Mouse (Mus musculus) embryonic facial prominence, embryonic 10.5 days (tissue): ENCODE measurements at regions not wholly inside any gene's neighbourhood (a gene's known extent, or its start where the extent isn't known, plus 50 kb on each side); places are given as distances from the start of the nearest gene placed in this dataset.
A peak's percentile ranks its signal among the peaks of the same experiment; 100 is the strongest.

ENCODE experiments used
- DNase-seq: peaks from one replicate; pipeline ENCODE4 v3.0.0-alpha.2; 2017; ENCODE audit warnings: low spot score
- H3K27ac ChIP-seq: fragments of 300-500 bp; sonication (generic); replicated peaks from 2 replicates; pipeline ENCODE4 v1.5.1; 2016; ENCODE audit warnings: mild to moderate bottlenecking
- H3K27me3 ChIP-seq: fragments of 300-500 bp; sonication (generic); replicated peaks from 2 replicates; pipeline ENCODE4 v1.6.1; 2016; ENCODE audit warnings: low read depth, mild to moderate bottlenecking; ENCODE audit not compliant: poor library complexity, severe bottlenecking
- H3K36me3 ChIP-seq: fragments of 300-500 bp; sonication (generic); replicated peaks from 2 replicates; pipeline ENCODE4 v1.6.1; 2016; ENCODE audit warnings: mild to moderate bottlenecking, moderate library complexity
- H3K4me1 ChIP-seq: fragments of 300-500 bp; sonication (generic); 2 replicates; pipeline ENCODE4 v1.6.1; 2016
- H3K4me3 ChIP-seq: fragments of 300-500 bp; sonication (generic); 2 replicates; pipeline ENCODE4 v1.5.1; 2016; ENCODE audit warnings: mild to moderate bottlenecking, moderate library complexity
- H3K9me3 ChIP-seq: fragments of 300-500 bp; sonication (generic); 2 replicates; pipeline ENCODE4 v1.6.1; 2016; ENCODE audit warnings: mild to moderate bottlenecking
- WGBS: fragments of 180-500 bp; shearing (Covaris S2); methylation state at CpG from one replicate; pipeline ENCODE4 v1.1.7; 2016; 5-methylcytosine and 5-hydroxymethylcytosine counted together

GRCm38 (mm10) chr2:159592841-159593240, 741.1 kb downstream of the Gm826 start:
- 75% methylated on average over 5 of the region's 5 CpGs for WGBS
- no peaks in the 10 kb centered on the region for H3K27me3 ChIP-seq
- no peak for DNase-seq
- no peak overlapping the region for H3K27ac ChIP-seq
- H3K36me3 ChIP-seq, result no peaks in the 10 kb centered on the region
- peaks cover 11% of the 10 kb centered on the region for H3K4me1 ChIP-seq
- H3K4me3 ChIP-seq, result no peak overlapping the region
- no peaks in the 10 kb centered on the region for H3K9me3 ChIP-seq

DNA sequence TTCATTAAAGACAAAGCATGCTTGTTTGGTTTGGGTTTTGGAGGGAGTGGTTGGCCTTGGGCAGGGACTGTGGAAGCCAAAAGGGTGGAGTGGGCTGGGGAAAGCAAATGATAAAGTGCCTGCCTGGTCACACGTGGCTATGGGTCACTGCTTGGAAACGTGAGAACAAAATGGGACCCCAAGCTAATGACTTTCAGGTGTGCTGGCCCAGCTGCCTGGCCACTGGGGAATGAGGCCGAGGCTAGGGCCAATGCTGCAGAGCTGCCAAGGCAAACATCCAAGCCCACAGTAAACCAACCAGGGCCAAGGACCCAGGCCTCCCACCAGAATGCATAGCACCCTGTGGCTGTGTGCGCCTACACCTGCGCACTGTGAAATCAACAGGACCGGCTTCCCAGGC, 737.7 kb downstream of the Gm826 start:
- WGBS, result 64% methylated on average over 6 of the region's 6 CpGs
- H3K27me3 ChIP-seq, result no peaks in the 10 kb centered on the region
- no peaks in the 10 kb centered on the region for H3K36me3 ChIP-seq
- no peaks in the 10 kb centered on the region for H3K9me3 ChIP-seq
- no peak overlapping the region; the same call in 1 of the 2 replicates for H3K27ac ChIP-seq
- peak; percentile 61 for DNase-seq
- H3K4me3 ChIP-seq, result no peak overlapping the region
- peaks cover 16% of the 10 kb centered on the region for H3K4me1 ChIP-seq

GRCm38 (mm10) chr2:159598080-159598479, 735.9 kb downstream of the Gm826 start:
- H3K27me3 ChIP-seq, result no peaks in the 10 kb centered on the region
- H3K36me3 ChIP-seq, result no peaks in the 10 kb centered on the region
- no peak for DNase-seq
- H3K9me3 ChIP-seq, result no peaks in the 10 kb centered on the region
- no peak overlapping the region for H3K27ac ChIP-seq
- no peak overlapping the region for H3K4me3 ChIP-seq
- H3K4me1 ChIP-seq, result peaks cover 11% of the 10 kb centered on the region
- 64% methylated on average over 3 of the region's 3 CpGs for WGBS

DNA sequence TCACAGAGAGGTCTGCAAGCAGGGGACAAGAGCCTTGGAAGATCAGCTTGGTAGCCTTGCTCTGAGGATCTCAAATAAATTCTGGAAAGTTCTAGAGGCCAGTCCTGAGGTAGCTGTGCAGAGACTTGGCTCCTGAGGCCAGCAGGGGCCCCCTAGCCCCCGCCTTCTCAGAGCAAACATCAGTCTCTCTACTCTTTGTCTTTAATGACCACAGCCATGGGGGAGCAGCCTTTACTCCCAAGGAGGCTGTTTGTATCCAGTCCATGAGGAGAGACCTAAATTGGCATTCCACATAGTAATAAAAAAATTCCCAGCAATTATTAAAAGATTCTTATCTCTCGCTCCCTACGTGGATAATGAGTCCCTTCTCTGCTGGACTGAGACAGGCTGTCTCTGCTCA, 726.8 kb downstream of the Gm826 start:
- Histone ChIP-seq H3K27me3 (no peaks in the 10 kb centered on the region), H3K27ac (0 out of 2 replicates have a peak overlapping the region, but pooled peaks have one; percentile 31), H3K36me3 (no peaks in the 10 kb centered on the region), H3K4me3 (no peak overlapping the region), H3K4me1 (peaks cover 14% of the 10 kb centered on the region), H3K9me3 (no peaks in the 10 kb centered on the region)
- no peak for DNase-seq
- WGBS, result 42% methylated on average over 3 of the region's 3 CpGs

DNA sequence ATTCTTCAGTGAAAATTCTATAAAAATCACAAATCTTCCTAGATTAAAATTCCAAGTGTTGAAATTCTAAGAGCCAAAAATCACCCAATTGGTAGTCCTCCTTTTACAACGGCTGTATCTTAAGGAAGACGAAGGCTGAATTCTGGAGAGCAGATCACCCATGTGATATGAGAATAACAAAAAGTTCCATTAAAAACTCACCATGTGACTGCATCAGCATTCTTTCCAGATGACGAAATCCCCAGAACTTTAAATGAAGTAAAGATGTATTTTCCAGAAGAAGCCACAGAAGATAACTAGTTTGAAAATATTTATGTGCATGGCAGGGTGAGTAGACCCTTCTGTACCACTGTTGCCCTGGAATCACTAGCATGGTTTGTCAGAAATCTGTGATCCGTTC, 723.5 kb downstream of the Gm826 start:
- WGBS, result 81% methylated on average over 4 of the region's 4 CpGs
- Histone ChIP-seq H3K27ac (no peak overlapping the region), H3K27me3 (no peaks in the 10 kb centered on the region), H3K36me3 (no peaks in the 10 kb centered on the region), H3K9me3 (no peaks in the 10 kb centered on the region), H3K4me1 (peaks cover 14% of the 10 kb centered on the region), H3K4me3 (no peak overlapping the region)
- no peak for DNase-seq

- DNase-seq, result no peak
- no peak overlapping the region for H3K27ac ChIP-seq
- H3K36me3 ChIP-seq, result no peaks in the 10 kb centered on the region
- no peaks in the 10 kb centered on the region for H3K4me1 ChIP-seq
- 49% methylated on average over 4 of the region's 4 CpGs for WGBS
- H3K4me3 ChIP-seq, result no peak overlapping the region
- H3K27me3 ChIP-seq, result no peaks in the 10 kb centered on the region
- H3K9me3 ChIP-seq, result no peaks in the 10 kb centered on the region
Observed at GRCm38 (mm10) chr2:159616685-159617084, 717.3 kb downstream of the Gm826 start.

- no peaks in the 10 kb centered on the region for H3K36me3 ChIP-seq
- no peak overlapping the region for H3K27ac ChIP-seq
- 93% methylated on average over 6 of the region's 6 CpGs for WGBS
Observed at GRCm38 (mm10) chr2:159621261-159621660, 712.7 kb downstream of the Gm826 start.

GRCm38 (mm10) chr2:159622141-159622669, 711.8 kb downstream of the Gm826 start:
- WGBS, result 63% methylated on average over 5 of the region's 5 CpGs

More at GRCm38 (mm10) chr2:159621261-159621660, 712.7 kb downstream of the Gm826 start:
- no peak for DNase-seq
- no peak overlapping the region for H3K4me3 ChIP-seq
- H3K9me3 ChIP-seq, result no peaks in the 10 kb centered on the region
- H3K27me3 ChIP-seq, result no peaks in the 10 kb centered on the region
- H3K4me1 ChIP-seq, result peaks cover 4% of the 10 kb centered on the region; the same call in 1 of the 2 replicates

DNA sequence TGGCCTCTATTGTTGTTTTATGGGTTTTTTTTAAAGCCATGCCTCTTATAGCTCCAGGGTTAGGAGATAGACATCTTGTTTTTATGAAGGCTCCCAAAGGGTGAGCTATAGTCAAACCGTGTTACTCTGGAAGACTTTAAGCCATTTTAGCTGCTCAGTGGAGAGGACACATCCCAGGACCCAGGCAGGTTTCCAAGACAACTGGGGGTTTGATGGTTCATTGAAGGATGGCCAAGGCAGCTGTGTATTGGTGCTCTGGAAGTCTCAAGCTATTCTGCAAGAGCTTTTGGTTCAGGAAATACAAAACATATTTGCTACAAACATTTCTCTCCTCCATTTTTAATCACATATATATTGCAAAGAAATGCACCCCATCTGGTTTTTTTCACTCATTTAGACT, 708.7 kb downstream of the Gm826 start:
- WGBS, result 56% methylated on average over 1 of the region's 1 CpGs
- Histone ChIP-seq H3K27me3 (no peaks in the 10 kb centered on the region), H3K4me1 (peaks cover 4% of the 10 kb centered on the region; the same call in 1 of the 2 replicates), H3K4me3 (no peak overlapping the region), H3K9me3 (no peaks in the 10 kb centered on the region), H3K36me3 (no peaks in the 10 kb centered on the region), H3K27ac (no peak overlapping the region)
- DNase-seq, result no peak

More at GRCm38 (mm10) chr2:159622141-159622669, 711.8 kb downstream of the Gm826 start:
- no peaks in the 10 kb centered on the region for H3K27me3 ChIP-seq
- H3K4me1 ChIP-seq, result peaks cover 4% of the 10 kb centered on the region; the same call in 1 of the 2 replicates
- no peak for DNase-seq
- no peak overlapping the region for H3K4me3 ChIP-seq
- no peaks in the 10 kb centered on the region for H3K9me3 ChIP-seq
- H3K27ac ChIP-seq, result no peak overlapping the region
- no peaks in the 10 kb centered on the region for H3K36me3 ChIP-seq

- Histone ChIP-seq H3K4me1 (no peaks in the 10 kb centered on the region), H3K4me3 (no peak overlapping the region), H3K9me3 (no peaks in the 10 kb centered on the region), H3K27ac (no peak overlapping the region), H3K27me3 (no peaks in the 10 kb centered on the region), H3K36me3 (no peaks in the 10 kb centered on the region)
- WGBS, result 58% methylated on average over 4 of the region's 4 CpGs
- DNase-seq, result no peak
Observed at GRCm38 (mm10) chr2:159645861-159646260, 688.1 kb downstream of the Gm826 start.

DNA sequence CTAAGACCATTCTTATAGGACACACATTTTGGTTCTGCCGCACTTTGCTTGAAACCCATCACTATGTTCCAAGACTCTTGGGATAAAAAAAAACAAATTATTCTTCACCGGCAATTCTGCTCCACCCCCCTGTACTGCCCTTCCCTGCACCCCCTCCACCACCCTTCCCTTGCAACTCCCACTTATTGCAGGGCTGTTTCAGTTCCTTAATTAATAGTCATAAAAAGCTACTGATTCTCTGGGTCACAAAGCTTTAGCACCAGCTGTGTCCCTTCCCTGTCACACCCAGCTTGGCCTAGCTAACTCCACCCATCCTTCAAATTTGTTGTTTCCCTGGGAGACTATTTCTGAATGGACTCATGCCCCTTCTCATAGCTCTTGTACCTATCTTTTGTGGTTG, 687.4 kb downstream of the Gm826 start:
- H3K4me3 ChIP-seq, result no peak overlapping the region
- H3K36me3 ChIP-seq, result no peaks in the 10 kb centered on the region
- no peaks in the 10 kb centered on the region for H3K27me3 ChIP-seq
- WGBS, result 88% methylated on average over 2 of the region's 2 CpGs
- no peaks in the 10 kb centered on the region for H3K4me1 ChIP-seq
- DNase-seq, result no peak
- no peaks in the 10 kb centered on the region for H3K9me3 ChIP-seq
- H3K27ac ChIP-seq, result no peak overlapping the region

DNA sequence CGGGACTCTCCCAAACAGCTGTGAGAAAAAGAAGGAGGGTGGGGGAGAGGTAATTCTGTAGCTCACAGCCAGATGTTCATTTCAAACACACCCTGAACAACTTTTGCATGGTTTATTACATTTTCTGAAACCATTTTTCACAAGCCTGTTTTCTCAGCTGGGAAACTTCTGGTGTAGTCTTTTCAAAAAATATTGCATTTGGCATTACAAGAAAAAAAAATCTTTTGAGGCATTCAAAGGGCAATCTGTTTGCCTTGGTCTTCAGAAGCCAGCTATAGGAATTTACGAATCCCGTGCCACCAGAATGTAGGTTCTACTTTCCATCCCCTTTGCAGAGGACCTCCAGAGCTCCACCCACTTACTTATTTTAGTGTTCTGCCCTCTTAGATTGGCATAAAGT, 681.7 kb downstream of the Gm826 start:
- whole genome bisulfite sequencing, result 76% methylated on average over 3 of the region's 3 CpGs

GRCm38 (mm10) chr2:159676845-159677244, 657.1 kb downstream of the Gm826 start:
- Histone ChIP-seq H3K36me3 (no peaks in the 10 kb centered on the region), H3K27ac (no peak overlapping the region), H3K4me1 (peaks cover 6% of the 10 kb centered on the region), H3K4me3 (no peak overlapping the region), H3K27me3 (no peaks in the 10 kb centered on the region), H3K9me3 (no peaks in the 10 kb centered on the region)
- DNase-seq, result no peak
- 42% methylated on average over 3 of the region's 3 CpGs for whole genome bisulfite sequencing

More for the DNA sequence above, 681.7 kb downstream of the Gm826 start:
- DNase-seq, result no peak
- Histone ChIP-seq H3K4me1 (no peaks in the 10 kb centered on the region; the same call in 1 of the 2 replicates), H3K9me3 (no peaks in the 10 kb centered on the region), H3K36me3 (no peaks in the 10 kb centered on the region), H3K27me3 (no peaks in the 10 kb centered on the region), H3K27ac (no peak overlapping the region), H3K4me3 (no peak overlapping the region)
